Mouse (Mus musculus) cerebellum, adult 2 months (tissue): ENCODE results near the gene Unc5c.

Experiments used
- CTCF ChIP-seq: fragments of 200-500 bp; IDR thresholded peaks from 2 replicates; pipeline ENCODE4 v1.5.1; 2011; ENCODE audit warnings: low read depth, mild to moderate bottlenecking, control low read depth, low read length, moderate library complexity, borderline replicate concordance; ENCODE audit not compliant: insufficient read depth
- POLR2A ChIP-seq: fragments of 200-500 bp; IDR thresholded peaks from 2 replicates; pipeline ENCODE4 v1.6.1; 2011; ENCODE audit warnings: low read length, control low read depth, borderline replicate concordance; ENCODE audit not compliant: insufficient read depth

DNA sequence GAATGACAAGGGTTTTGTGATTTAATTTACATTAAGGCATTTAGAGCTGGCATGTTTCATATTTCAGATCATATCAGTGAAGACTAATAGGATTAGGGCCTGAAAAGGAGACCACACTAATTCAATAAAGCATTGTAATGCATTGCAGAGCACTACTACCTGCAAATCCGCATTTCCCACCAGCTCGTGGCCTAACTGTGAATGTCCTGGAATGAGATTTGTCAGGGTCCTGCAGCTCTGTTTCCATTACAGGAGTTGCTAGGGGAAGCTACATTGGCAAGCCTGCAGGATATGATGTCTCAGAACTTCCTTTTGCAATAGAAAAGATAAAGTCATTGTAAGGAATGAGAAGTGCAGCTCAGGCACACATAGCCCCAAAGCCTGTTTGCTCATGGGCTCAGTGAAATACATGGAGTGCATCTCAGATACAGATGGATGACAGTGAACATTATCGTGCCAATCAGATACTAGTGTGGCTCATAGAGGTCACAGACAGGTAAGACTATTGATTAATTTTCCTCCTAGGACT lies 236.4 kb downstream of the Unc5c start:
- no peak for TF ChIP-seq CTCF
- no peak for TF ChIP-seq POLR2A
